ENCODE assay signal across 10 mouse cellular contexts in genomic region chr15:88831482-88831881, GRCm38 (mm10). TPM values are rescaled to one million over a fixed set of nuclear protein-coding genes. Genes with fewer than 3 reads are reported as not detected.
DNase-seq lines count a peak whose midpoint lies in the region; ATAC-seq and TF ChIP-seq lines count a peak whose summit lies in the region.
"Had no signal": no experiment of that assay in that cellular context is flagged by ENCODE, and none has a peak within 500 bp of the region (broad histone marks: within the 10 kb centered on the region; RNA-seq: fewer than 3 reads in every experiment).

No protein-coding gene starts in this region.

- H3K4me2 ChIP-seq in heart, postnatal 0 days (ENCODE audit: low read depth, low read length), result no peak overlapping the region
- no peak overlapping the region for H3K4me2 ChIP-seq in liver, embryonic 16.5 days (ENCODE audit: low read depth, low read length)
- H3K4me2 ChIP-seq in intestine, embryonic 16.5 days (ENCODE audit: low read depth, low read length), result no peak overlapping the region
- no peak overlapping the region for H3K4me2 ChIP-seq in hindbrain, embryonic 12.5 days (replicated peaks)
- H3K4me2 ChIP-seq: midbrain, embryonic 12.5 days had no signal

- peaks cover 39% of the 10 kb centered on the region for H3K4me1 ChIP-seq in heart, postnatal 0 days (ENCODE audit: control insufficient read depth, insufficient read depth)
- H3K4me1 ChIP-seq in liver, embryonic 16.5 days (ENCODE audit: control insufficient read depth, low read depth, low read length), result peaks cover 3% of the 10 kb centered on the region
- H3K4me1 ChIP-seq in intestine, embryonic 16.5 days (ENCODE audit: control insufficient read depth, insufficient read depth, low read length), result peaks cover 12% of the 10 kb centered on the region
- H3K4me1 ChIP-seq in hindbrain, embryonic 12.5 days, result peaks cover 4% of the 10 kb centered on the region; the same call in 1 of the 2 replicates
- H3K4me1 ChIP-seq: midbrain, embryonic 12.5 days had no signal

- H3K36me3 ChIP-seq in heart, postnatal 0 days (replicated peaks; ENCODE audit: control insufficient read depth, insufficient read depth, low read length), result 0 out of 2 replicates have a peak, but pooled peaks cover 2% of the 10 kb centered on the region
- no peaks in the 10 kb centered on the region for H3K36me3 ChIP-seq in liver, embryonic 16.5 days (ENCODE audit: control insufficient read depth, insufficient read depth)
- H3K36me3 ChIP-seq in intestine, embryonic 16.5 days (ENCODE audit: control insufficient read depth, insufficient read depth, low read length), result no peaks in the 10 kb centered on the region
- H3K36me3 ChIP-seq in hindbrain, embryonic 12.5 days, result peaks cover 6% of the 10 kb centered on the region

- ATAC-seq in heart, postnatal 0 days (ENCODE audit: insufficient read depth, low read depth), result peak; percentile 75
- ATAC-seq in liver, embryonic 16.5 days (ENCODE audit: low read depth), result peak; percentile 46
- ATAC-seq in intestine, embryonic 16.5 days, result no peak
- no peak for ATAC-seq in hindbrain, embryonic 12.5 days (ENCODE audit: low FRiP score)

- WGBS in heart, postnatal 0 days, result 33% methylated on average over 5 of the region's 5 CpGs
- 51% methylated on average over 5 of the region's 5 CpGs for WGBS in liver, embryonic 16.5 days (ENCODE audit: insufficient replicate concordance)
- 59% methylated on average over 5 of the region's 5 CpGs for WGBS in intestine, embryonic 16.5 days
- WGBS in hindbrain, embryonic 12.5 days, result 61% methylated on average over 5 of the region's 5 CpGs

- DNase-seq in cerebellum, adult 11-12 months, result peak; percentile 37
- no peak for DNase-seq in cerebellum, postnatal 4 days (ENCODE audit: low spot score in 2 of 2)
- peak; percentile 78 for DNase-seq in adrenal gland, postnatal 10 days
- peak; percentile 89 for DNase-seq in heart, postnatal 0 days (ENCODE audit: low spot score)
- DNase-seq in right cerebral cortex, postnatal 14 days, result no peak
- DNase-seq: right cerebral cortex, adult 18-20 months had no signal

- peak; percentile 93 for TF ChIP-seq EP300 in heart, postnatal 0 days (IDR thresholded peaks at IDR 0.05; ENCODE audit: low read depth)

- H3K9me3 ChIP-seq in heart, postnatal 0 days (replicated peaks; ENCODE audit: control insufficient read depth, low read length), result no peaks in the 10 kb centered on the region
- H3K9me3 ChIP-seq in liver, embryonic 16.5 days (replicated peaks; ENCODE audit: control insufficient read depth, low read length), result no peaks in the 10 kb centered on the region
- no peaks in the 10 kb centered on the region for H3K9me3 ChIP-seq in intestine, embryonic 16.5 days (ENCODE audit: control insufficient read depth, low read length)
- no peaks in the 10 kb centered on the region for H3K9me3 ChIP-seq in hindbrain, embryonic 12.5 days (replicated peaks)
- H3K9me3 ChIP-seq: midbrain, embryonic 12.5 days had no signal

- TF ChIP-seq CTCF in heart, postnatal 0 days (IDR thresholded peaks at IDR 0.05; ENCODE audit: low read depth), result no peak

- peak overlapping the region; percentile 89 for H3K27ac ChIP-seq in heart, postnatal 0 days (ENCODE audit: low read depth)
- peak overlapping the region; percentile 25; the same call in 1 of the 2 replicates for H3K27ac ChIP-seq in liver, embryonic 16.5 days (ENCODE audit: low read length)
- no peak overlapping the region; the same call in 1 of the 2 replicates for H3K27ac ChIP-seq in intestine, embryonic 16.5 days (ENCODE audit: low read length)
- no peak overlapping the region for H3K27ac ChIP-seq in hindbrain, embryonic 12.5 days
- H3K27ac ChIP-seq: midbrain, embryonic 12.5 days had no signal

- H3K9ac ChIP-seq in heart, postnatal 0 days (replicated peaks; ENCODE audit: low read depth, low read length), result no peak overlapping the region
- no peak overlapping the region for H3K9ac ChIP-seq in liver, embryonic 16.5 days (ENCODE audit: low read depth, low read length)
- H3K9ac ChIP-seq in intestine, embryonic 16.5 days (ENCODE audit: low read depth, low read length), result no peak overlapping the region; the same call in 1 of the 2 replicates
- no peak overlapping the region for H3K9ac ChIP-seq in hindbrain, embryonic 12.5 days
- H3K9ac ChIP-seq: midbrain, embryonic 12.5 days had no signal

- no peak overlapping the region for H3K4me3 ChIP-seq in heart, postnatal 0 days (ENCODE audit: low read depth, low read length)
- no peak overlapping the region for H3K4me3 ChIP-seq in liver, embryonic 16.5 days (ENCODE audit: low read depth, low read length)
- H3K4me3 ChIP-seq in intestine, embryonic 16.5 days (ENCODE audit: low read length), result no peak overlapping the region
- H3K4me3 ChIP-seq in hindbrain, embryonic 12.5 days, result no peak overlapping the region
- H3K4me3 ChIP-seq: midbrain, embryonic 12.5 days had no signal

- H3K27me3 ChIP-seq in heart, postnatal 0 days (ENCODE audit: control insufficient read depth, insufficient read depth, low read length), result no peaks in the 10 kb centered on the region
- no peaks in the 10 kb centered on the region for H3K27me3 ChIP-seq in liver, embryonic 16.5 days (ENCODE audit: control insufficient read depth, insufficient read depth, low read depth, low read length)
- H3K27me3 ChIP-seq in intestine, embryonic 16.5 days (replicated peaks; ENCODE audit: control insufficient read depth, insufficient read depth, low read length), result no peaks in the 10 kb centered on the region
- H3K27me3 ChIP-seq in hindbrain, embryonic 12.5 days, result no peaks in the 10 kb centered on the region

RNA-seq across cellular contexts. Expression of gene Creld2, which starts 12.0 kb away (rescaled TPM):
- 10 to 100 TPM; 26.6 to 34.4 TPM for total RNA-seq in adrenal gland, postnatal 10 days (2021)
- 23.3 and 24.0 TPM in 2 replicates for total RNA-seq in heart, postnatal 0 days (2014; rRNA removed; ENCODE audit: low replicate concordance)
- polyA plus RNA-seq in heart, postnatal 0 days (2015; fragmentation: Nextera tagmentation; extraction: Ambion mirVana), result 26.3 and 35.3 TPM in 2 replicates
- 39.7 TPM in 2 replicates for polyA plus RNA-seq in liver, embryonic 16.5 days (2015; fragmentation: Nextera tagmentation; extraction: Ambion mirVana)
- polyA plus RNA-seq in intestine, embryonic 16.5 days (2015; fragmentation: Nextera tagmentation; extraction: Ambion mirVana), result 123 and 137 TPM in 2 replicates
- 65.2 and 74.8 TPM in 2 replicates for polyA plus RNA-seq in hindbrain, embryonic 12.5 days (2016; fragmentation: Nextera tagmentation; extraction: Ambion mirVana)

RNA-seq across cellular contexts. Expression of gene Alg12, which starts 12.4 kb away (rescaled TPM):
- total RNA-seq in adrenal gland, postnatal 10 days (2021), result 10 to 100 TPM; 10.4 to 10.7 TPM
- 19.5 and 21.8 TPM in 2 replicates for total RNA-seq in heart, postnatal 0 days (2014; rRNA removed; ENCODE audit: low replicate concordance)
- polyA plus RNA-seq in heart, postnatal 0 days (2015; fragmentation: Nextera tagmentation; extraction: Ambion mirVana), result 6.4 and 6.5 TPM in 2 replicates
- polyA plus RNA-seq in liver, embryonic 16.5 days (2015; fragmentation: Nextera tagmentation; extraction: Ambion mirVana), result 5.5 and 6.0 TPM in 2 replicates
- polyA plus RNA-seq in intestine, embryonic 16.5 days (2015; fragmentation: Nextera tagmentation; extraction: Ambion mirVana), result 16.7 and 16.9 TPM in 2 replicates
- polyA plus RNA-seq in hindbrain, embryonic 12.5 days (2016; fragmentation: Nextera tagmentation; extraction: Ambion mirVana), result 9.1 and 9.9 TPM in 2 replicates

RNA-seq across cellular contexts. Expression of gene Pim3, which starts 30.5 kb away (rescaled TPM):
- 10 to 100 TPM; 41.2 to 76.8 TPM for total RNA-seq in adrenal gland, postnatal 10 days (2021)
- 98.4 and 139 TPM in 2 replicates for total RNA-seq in heart, postnatal 0 days (2014; rRNA removed; ENCODE audit: low replicate concordance)
- polyA plus RNA-seq in heart, postnatal 0 days (2015; fragmentation: Nextera tagmentation; extraction: Ambion mirVana), result 50.6 and 71.1 TPM in 2 replicates
- polyA plus RNA-seq in liver, embryonic 16.5 days (2015; fragmentation: Nextera tagmentation; extraction: Ambion mirVana), result 23.9 and 33.8 TPM in 2 replicates
- polyA plus RNA-seq in intestine, embryonic 16.5 days (2015; fragmentation: Nextera tagmentation; extraction: Ambion mirVana), result 45.7 and 46.3 TPM in 2 replicates
- 45.3 and 48.0 TPM in 2 replicates for polyA plus RNA-seq in hindbrain, embryonic 12.5 days (2016; fragmentation: Nextera tagmentation; extraction: Ambion mirVana)

Comparison
In these comparisons a context has a peak if more than half of its experiments do, and no peak if none do; other contexts are left out.
1. DNase-seq: peak in cerebellum, adult 11-12 months (single experiment), adrenal gland, postnatal 10 days (single experiment) and heart, postnatal 0 days (single experiment); none in cerebellum, postnatal 4 days (0 of 2) and right cerebral cortex, postnatal 14 days (single experiment).
2. ATAC-seq: peak in heart, postnatal 0 days (single experiment) and liver, embryonic 16.5 days (single experiment); none in intestine, embryonic 16.5 days (single experiment) and hindbrain, embryonic 12.5 days (single experiment).
3. H3K27ac ChIP-seq: peak in heart, postnatal 0 days (single experiment) and liver, embryonic 16.5 days (single experiment); none in intestine, embryonic 16.5 days (single experiment) and hindbrain, embryonic 12.5 days (single experiment).